Mouse (Mus musculus) CH12.LX (cell line): ENCODE measurements around the gene Zbed4. TPM values are rescaled to one million over a fixed set of nuclear protein-coding genes. Genes with fewer than 3 reads are reported as not detected.

Experiments used
- DNase-seq: peaks from one replicate; pipeline ENCODE4 v3.0.0-alpha.2; 2013; ENCODE audit errors: extremely low read depth
- H3K27ac ChIP-seq: 2 replicates; pipeline ENCODE4 v1.5.1; 2012; ENCODE audit warnings: low read depth, mild to moderate bottlenecking, control low read depth, moderate library complexity; ENCODE audit not compliant: insufficient read depth
- H3K27me3 ChIP-seq: replicated peaks from 2 replicates; pipeline ENCODE3; 2012; ENCODE audit warnings: inconsistent platforms
- H3K36me3 ChIP-seq, 2 experiments: replicated peaks in 1 of 2; 2 replicates each; pipeline versions ENCODE3 to v1.6.1; 2012; ENCODE audit warnings: inconsistent platforms in 1 of 2, low read length in 1 of 2, mild to moderate bottlenecking in 1 of 2, mixed read lengths in 1 of 2, moderate library complexity in 1 of 2; ENCODE audit not compliant: control insufficient read depth in 1 of 2, insufficient read depth in 1 of 2
- H3K4me1 ChIP-seq, 2 experiments: 2 replicates each; pipeline ENCODE4 v1.6.1; 2012; ENCODE audit warnings: inconsistent platforms in 1 of 2, moderate library complexity in 1 of 2; ENCODE audit not compliant: insufficient read depth in 2 of 2, control insufficient read depth in 1 of 2
- H3K4me2 ChIP-seq: 2 replicates; pipeline ENCODE4 v1.6.1; 2012; ENCODE audit warnings: low read depth, mild to moderate bottlenecking, control low read depth; ENCODE audit not compliant: poor library complexity, insufficient read depth, severe bottlenecking
- H3K4me3 ChIP-seq, 3 experiments: fragments of 150-350 bp in 1 of 3; sonication (generic) in 1 of 3; replicated peaks in 1 of 3; 2 replicates each; pipeline versions ENCODE3 to v1.5.1; 2011 to 2012; ENCODE audit warnings: low read depth in 2 of 3, low read length in 2 of 3, mild to moderate bottlenecking in 2 of 3, moderate library complexity in 2 of 3, control low read depth in 1 of 3, improper control_type of control experiment in 1 of 3, inconsistent platforms in 1 of 3, mixed read lengths in 1 of 3; ENCODE audit not compliant: poor library complexity in 1 of 3
- H3K79me2 ChIP-seq: replicated peaks from 2 replicates; pipeline ENCODE4 v1.6.1; 2012; ENCODE audit warnings: mild to moderate bottlenecking, moderate library complexity; ENCODE audit not compliant: control insufficient read depth, poor library complexity, insufficient read depth, severe bottlenecking; ENCODE audit errors: extremely low read depth
- H3K9ac ChIP-seq: 2 replicates; pipeline ENCODE4 v1.6.1; 2012; ENCODE audit warnings: low read depth, mild to moderate bottlenecking, control low read depth, moderate library complexity; ENCODE audit not compliant: insufficient read depth
- H3K9me3 ChIP-seq: replicated peaks from 2 replicates; pipeline ENCODE3; 2012; ENCODE audit warnings: low read length, inconsistent platforms, mixed read lengths
- BHLHE40 ChIP-seq: IDR thresholded peaks from 2 replicates; pipeline ENCODE4 v1.6.1; 2011; ENCODE audit warnings: mild to moderate bottlenecking, low read depth, low read length, improper control_type of control experiment
- CHD2 ChIP-seq: IDR thresholded peaks from 2 replicates; pipeline ENCODE4 v1.6.1; 2011; ENCODE audit warnings: low read length, improper control_type of control experiment
- CTCF ChIP-seq, 2 experiments: IDR thresholded peaks in 1 of 2; conservative IDR thresholded peaks in 1 of 2; 2 replicates each; pipeline ENCODE4 v1.5.1; 2011 to 2012; ENCODE audit warnings: low read depth in 2 of 2, low read length in 2 of 2, improper control_type of control experiment in 1 of 2, inconsistent platforms in 1 of 2, mild to moderate bottlenecking in 1 of 2, moderate library complexity in 1 of 2
- E2F4 ChIP-seq: IDR thresholded peaks from 2 replicates; pipeline ENCODE4 v1.6.1; 2011; ENCODE audit warnings: low read depth, low read length, improper control_type of control experiment; ENCODE audit not compliant: insufficient replicate concordance
- ELF1 ChIP-seq: IDR thresholded peaks from 2 replicates; pipeline ENCODE4 v1.6.1; 2014; ENCODE audit warnings: low read depth, mild to moderate bottlenecking, inconsistent platforms, low read length, improper control_type of control experiment
- ETS1 ChIP-seq: conservative IDR thresholded peaks from 2 replicates; pipeline ENCODE4 v1.6.1; 2012; ENCODE audit warnings: low read depth, mild to moderate bottlenecking, inconsistent platforms, low read length, improper control_type of control experiment, moderate library complexity
- GABPA ChIP-seq: IDR thresholded peaks from 2 replicates; pipeline ENCODE4 v1.6.1; 2012; ENCODE audit warnings: low read depth, low read length, improper control_type of control experiment, inconsistent platforms; ENCODE audit not compliant: insufficient replicate concordance
- IRF4 ChIP-seq: IDR thresholded peaks from 2 replicates; pipeline ENCODE4 v1.6.1; 2014; ENCODE audit warnings: low read depth, mild to moderate bottlenecking, inconsistent platforms, low read length, improper control_type of control experiment
- JUN ChIP-seq: IDR thresholded peaks from 2 replicates; pipeline ENCODE4 v1.6.1; 2011; ENCODE audit warnings: low read depth, mild to moderate bottlenecking, low read length, improper control_type of control experiment, moderate library complexity; ENCODE audit not compliant: insufficient read depth
- KAT2A ChIP-seq: IDR thresholded peaks from 2 replicates; pipeline ENCODE4 v1.6.1; 2012; ENCODE audit warnings: low read length, improper control_type of control experiment, inconsistent platforms; ENCODE audit not compliant: insufficient replicate concordance
- MAZ ChIP-seq: IDR thresholded peaks from 2 replicates; pipeline ENCODE4 v1.6.1; 2012; ENCODE audit warnings: low read depth, mild to moderate bottlenecking, inconsistent platforms, low read length, improper control_type of control experiment, moderate library complexity
- MEF2A ChIP-seq: IDR thresholded peaks from 2 replicates; pipeline ENCODE4 v1.6.1; 2014; ENCODE audit warnings: low read depth, mild to moderate bottlenecking, inconsistent platforms, low read length, improper control_type of control experiment, borderline replicate concordance
- MYC ChIP-seq: IDR thresholded peaks from 2 replicates; pipeline ENCODE4 v1.6.1; 2011; ENCODE audit warnings: low read depth, mild to moderate bottlenecking, improper control_type of control experiment, low read length
- NRF1 ChIP-seq: IDR thresholded peaks from 2 replicates; pipeline ENCODE4 v1.6.1; 2014; ENCODE audit warnings: low read depth, mild to moderate bottlenecking, inconsistent platforms, low read length, improper control_type of control experiment, moderate library complexity
- PAX5 ChIP-seq: IDR thresholded peaks from 2 replicates; pipeline ENCODE4 v1.6.1; 2012; ENCODE audit warnings: low read length, inconsistent platforms, mixed read lengths
- POLR2AphosphoS2 ChIP-seq: IDR thresholded peaks from 2 replicates; pipeline ENCODE4 v1.6.1; 2011; ENCODE audit warnings: low read depth, low read length, improper control_type of control experiment
- RCOR1 ChIP-seq: conservative IDR thresholded peaks from 2 replicates; pipeline ENCODE4 v1.6.1; 2012; ENCODE audit warnings: low read depth, mild to moderate bottlenecking, inconsistent platforms, low read length, improper control_type of control experiment
- SIN3A ChIP-seq: IDR thresholded peaks from 2 replicates; pipeline ENCODE4 v1.6.1; 2012; ENCODE audit warnings: low read length, improper control_type of control experiment, inconsistent platforms
- SMC3 ChIP-seq: IDR thresholded peaks from 2 replicates; pipeline ENCODE4 v1.6.1; 2011; ENCODE audit warnings: low read depth, low read length, improper control_type of control experiment
- USF1 ChIP-seq: IDR thresholded peaks from 2 replicates; pipeline ENCODE4 v1.6.1; 2014; ENCODE audit warnings: low read depth, mild to moderate bottlenecking, inconsistent platforms, low read length, improper control_type of control experiment
- ZC3H11A ChIP-seq: IDR thresholded peaks from 2 replicates; pipeline ENCODE4 v1.6.1; 2012; ENCODE audit warnings: low read depth, mild to moderate bottlenecking, inconsistent platforms, low read length, improper control_type of control experiment
- ZKSCAN1 ChIP-seq: IDR thresholded peaks from 2 replicates; pipeline ENCODE4 v1.6.1; 2012; ENCODE audit warnings: low read depth, inconsistent platforms, low read length, improper control_type of control experiment, borderline replicate concordance
- ZMIZ1 ChIP-seq: IDR thresholded peaks from 2 replicates; pipeline ENCODE4 v1.6.1; 2012; ENCODE audit warnings: low read depth, mild to moderate bottlenecking, inconsistent platforms, low read length, improper control_type of control experiment
- ZNF384 ChIP-seq: IDR thresholded peaks from 2 replicates; pipeline ENCODE4 v1.6.1; 2012; ENCODE audit warnings: low read depth, low read length, improper control_type of control experiment, inconsistent platforms
- dilution Hi-C: fragments of 300-500 bp; cut with MboI; formaldehyde crosslinking; loops from 2 replicates; pipeline ENCODE4 v1.14.3; 2020; ENCODE audit warnings: low sequenced_read_pairs; ENCODE audit not compliant: extremely low pct_unique_long_range_greater_than_20kb, extremely low pct_ligation_motif_present
- in situ Hi-C: fragments of 300-500 bp; cut with MboI; formaldehyde crosslinking; loops from 3 replicates; pipeline ENCODE4 v1.14.3; 2019; ENCODE audit warnings: low sequenced_read_pairs, low pct_ligation_motif_present, low pct_unique_long_range_greater_than_20kb, mixed read lengths
- polyA plus RNA-seq: library from polyadenylated mRNA; unstranded; fragments of >175 nt; gene quantifications from 2 replicates; pipeline ENCODE4 v1.2.1, GENCODE M21; 2012; ENCODE audit warnings: low read depth; ENCODE audit not compliant: insufficient read length
- total RNA-seq, 2 experiments: library from RNA; depleted of rRNA; stranded (reverse); fragments of 300-350 nt in 1 of 2; fragments of >200 nt in 1 of 2; gene quantifications; 2 replicates each; pipeline ENCODE4 v1.2.3; 2012 to 2014

Zbed4 gene
- total and polyA plus RNA-seq, 3 experiments: 11.0 to 16.7 (median 13.8) TPM

GRCm38 (mm10) chr15:88801903-88802302 lies 50.4 kb downstream of the Zbed4 start:
- no peak overlapping the region for H3K27ac ChIP-seq
- dilution Hi-C loops (no loop called here), in situ Hi-C loops (no loop called here)
- H3K4me2 ChIP-seq: no peak overlapping the region
- no peak for DNase-seq
- H3K9ac ChIP-seq: no peak overlapping the region
- no peaks in the 10 kb centered on the region for H3K9me3 ChIP-seq
- no peak for TF ChIP-seq RCOR1
- no peak for TF ChIP-seq ZKSCAN1
- H3K27me3 ChIP-seq: no peaks in the 10 kb centered on the region
- no peaks in the 10 kb centered on the region for H3K79me2 ChIP-seq
- H3K36me3 ChIP-seq: peaks cover 30 to 36% of the 10 kb centered on the region in 2 experiments
- H3K4me3 ChIP-seq: no peak overlapping the region
- peaks cover 0 to 10% of the 10 kb centered on the region in 2 experiments; a peak in 2 of 4 replicates for H3K4me1 ChIP-seq

DNA sequence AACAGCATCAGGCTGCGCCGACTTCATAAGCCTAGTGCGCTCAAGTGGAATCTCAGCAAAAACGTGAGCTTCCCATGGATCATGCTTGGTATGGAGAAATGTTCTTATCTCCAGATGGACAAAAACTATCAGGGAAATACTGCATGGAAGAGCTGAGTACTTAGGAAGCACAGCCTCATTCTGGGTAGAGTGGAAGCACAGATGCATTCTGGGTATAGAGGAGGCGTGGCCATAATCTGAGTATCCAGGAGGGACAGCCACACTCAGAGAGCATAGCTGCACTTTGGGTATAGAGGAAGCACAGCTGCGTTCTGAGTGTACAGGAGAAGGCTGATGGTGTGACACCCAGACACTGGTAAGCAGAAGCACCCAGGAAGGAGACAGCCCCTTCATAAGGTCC lies 50.9 kb downstream of the Zbed4 start:
- Histone ChIP-seq H3K4me3 (no peak overlapping the region), H3K4me2 (no peak overlapping the region)

DNA sequence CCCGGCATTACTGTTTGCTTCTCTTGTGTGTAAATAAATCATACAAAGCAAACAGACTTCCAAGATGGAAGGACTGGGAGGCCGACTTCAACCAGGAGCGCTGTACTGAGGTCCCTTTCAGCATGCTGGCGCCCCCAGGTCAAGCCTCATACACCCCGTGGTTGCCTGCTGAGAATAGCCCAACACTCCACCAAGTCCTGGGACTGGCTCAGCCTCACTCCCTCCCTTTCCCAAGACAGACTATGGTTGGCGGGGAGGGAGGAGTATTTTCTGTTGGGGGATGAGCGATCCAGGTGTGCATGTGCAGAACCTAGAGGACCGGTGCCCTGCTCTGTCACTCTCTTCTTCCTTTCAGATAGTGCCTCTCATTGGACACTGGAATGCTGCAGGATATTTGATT lies 56.7 kb downstream of the Zbed4 start:
- peaks cover 60 to 85% of the 10 kb centered on the region in 2 experiments for H3K36me3 ChIP-seq
- no peak overlapping the region for H3K4me3 ChIP-seq
- H3K9ac ChIP-seq: no peak overlapping the region
- dilution Hi-C loops: no loop called here
- no peaks in the 10 kb centered on the region for H3K27me3 ChIP-seq
- in situ Hi-C loops: no loop called here
- no peaks in the 10 kb centered on the region for H3K9me3 ChIP-seq
- TF ChIP-seq NRF1 (no peak), ZMIZ1 (no peak), GABPA (no peak), MAZ (no peak), IRF4 (no peak), ZC3H11A (no peak), ZNF384 (no peak), USF1 (no peak), CTCF (conservative IDR thresholded peaks at IDR 0.05 in 1 of 2, IDR thresholded peaks at IDR 0.05 in 1 of 2; ENCODE audit: low read depth in 2 of 2, low read length in 2 of 2) (no peak), SIN3A (no peak), ELF1 (no peak), PAX5 (no peak), RCOR1 (no peak), KAT2A (no peak), E2F4 (no peak), POLR2AphosphoS2 (no peak)
- DNase-seq: no peak
- H3K4me1 ChIP-seq: no peaks in the 10 kb centered on the region
- H3K79me2 ChIP-seq: no peaks in the 10 kb centered on the region
- H3K27ac ChIP-seq: no peak overlapping the region
- H3K4me2 ChIP-seq: no peak overlapping the region

More for the DNA sequence above, 50.9 kb downstream of the Zbed4 start:
- H3K9ac ChIP-seq: no peak overlapping the region
- H3K4me1 ChIP-seq: peaks cover 0 to 10% of the 10 kb centered on the region in 2 experiments; a peak in 2 of 4 replicates
- DNase-seq: no peak
- H3K27ac ChIP-seq: no peak overlapping the region
- dilution Hi-C loops: no loop called here
- no peak for TF ChIP-seq BHLHE40
- no peak for TF ChIP-seq IRF4
- no peak for TF ChIP-seq NRF1
- no peak for TF ChIP-seq ZNF384
- TF ChIP-seq MYC: no peak
- no peak for TF ChIP-seq JUN
- no peak for TF ChIP-seq MAZ
- TF ChIP-seq ZKSCAN1: no peak
- TF ChIP-seq CHD2: no peak
- no peak for TF ChIP-seq SMC3
- TF ChIP-seq KAT2A: no peak
- no peak for TF ChIP-seq ETS1
- TF ChIP-seq GABPA: no peak
- no peak for TF ChIP-seq MEF2A
- no peak for TF ChIP-seq POLR2AphosphoS2
- no peaks in the 10 kb centered on the region for H3K9me3 ChIP-seq
- no peaks in the 10 kb centered on the region for H3K79me2 ChIP-seq
- in situ Hi-C loops: no loop called here
- H3K36me3 ChIP-seq: peaks cover 31 to 39% of the 10 kb centered on the region in 2 experiments
- H3K27me3 ChIP-seq: no peaks in the 10 kb centered on the region
